Mouse (Mus musculus) forebrain, embryonic 10.5 days (tissue): Measurements from ENCODE around the gene Fbxo3. TPM values are rescaled to one million over a fixed set of nuclear protein-coding genes. Genes with fewer than 3 reads are reported as not detected.
"Not testable (repeated sequence)": the region's sequence is repeated elsewhere in the genome, so short reads cannot be mapped to it uniquely, and the experiment has no call there.

Source experiments
- DNase-seq: peaks from one replicate; pipeline ENCODE4 v3.0.0-alpha.2; 2017; ENCODE audit warnings: low spot score; ENCODE audit errors: extremely low spot score
- H3K27ac ChIP-seq: fragments of 300-500 bp; sonication (generic); 2 replicates; pipeline ENCODE4 v1.5.1; 2016; ENCODE audit warnings: mild to moderate bottlenecking
- H3K27me3 ChIP-seq: fragments of 300-500 bp; sonication (generic); 2 replicates; pipeline ENCODE4 v1.6.1; 2016; ENCODE audit warnings: mild to moderate bottlenecking; ENCODE audit not compliant: poor library complexity, severe bottlenecking
- H3K36me3 ChIP-seq: fragments of 300-500 bp; sonication (generic); replicated peaks from 2 replicates; pipeline ENCODE4 v1.6.1; 2016; ENCODE audit warnings: mild to moderate bottlenecking, moderate library complexity
- H3K4me1 ChIP-seq: fragments of 300-500 bp; sonication (generic); 2 replicates; pipeline ENCODE4 v1.6.1; 2016
- H3K4me3 ChIP-seq: fragments of 300-500 bp; sonication (generic); 2 replicates; pipeline ENCODE4 v1.5.1; 2016; ENCODE audit warnings: mild to moderate bottlenecking, moderate library complexity
- H3K9me3 ChIP-seq: fragments of 300-500 bp; sonication (generic); 2 replicates; pipeline ENCODE4 v1.6.1; 2016; ENCODE audit warnings: mild to moderate bottlenecking, moderate library complexity
- WGBS: fragments of 180-500 bp; shearing (Covaris S2); methylation state at CpG from one replicate; pipeline ENCODE4 v1.1.7; 2016; 5-methylcytosine and 5-hydroxymethylcytosine counted together
- polyA plus RNA-seq: library from polyadenylated mRNA; unstranded; fragments of >200 nt; fragmentation: Nextera tagmentation; extraction: Ambion mirVana; gene quantifications from 2 replicates; pipeline ENCODE4 v1.2.1, GENCODE M21; 2016

Fbxo3 gene
- polyA plus RNA-seq, 1 experiment from 2014 or later = 47.8 TPM

DNA sequence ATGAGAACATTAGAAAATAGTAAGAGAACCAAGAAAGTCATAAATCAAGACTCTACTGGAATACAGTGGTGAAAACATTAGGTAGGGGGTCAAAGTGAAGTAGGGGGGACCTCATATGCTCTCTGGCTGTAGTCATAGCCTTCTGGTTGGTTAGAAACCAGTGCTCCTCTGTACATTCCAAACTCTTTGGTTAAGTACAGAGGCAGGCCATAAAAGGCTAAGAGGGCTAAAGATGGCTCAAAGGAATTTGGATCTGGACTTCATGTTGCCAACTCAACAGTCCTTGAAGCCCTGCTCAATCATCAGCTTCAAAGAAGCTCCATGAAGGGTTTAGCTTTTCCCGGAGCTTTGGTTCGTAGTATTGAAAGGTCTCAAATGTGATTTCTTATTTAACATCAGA lies 81.5 kb downstream of the Fbxo3 start:
- not testable (repeated sequence) for H3K4me1 ChIP-seq, H3K9me3 ChIP-seq, H3K36me3 ChIP-seq, H3K27me3 ChIP-seq, H3K27ac ChIP-seq, DNase-seq, H3K4me3 ChIP-seq
- 97% methylated on average over 2 of the region's 2 CpGs for whole genome bisulfite sequencing

DNA sequence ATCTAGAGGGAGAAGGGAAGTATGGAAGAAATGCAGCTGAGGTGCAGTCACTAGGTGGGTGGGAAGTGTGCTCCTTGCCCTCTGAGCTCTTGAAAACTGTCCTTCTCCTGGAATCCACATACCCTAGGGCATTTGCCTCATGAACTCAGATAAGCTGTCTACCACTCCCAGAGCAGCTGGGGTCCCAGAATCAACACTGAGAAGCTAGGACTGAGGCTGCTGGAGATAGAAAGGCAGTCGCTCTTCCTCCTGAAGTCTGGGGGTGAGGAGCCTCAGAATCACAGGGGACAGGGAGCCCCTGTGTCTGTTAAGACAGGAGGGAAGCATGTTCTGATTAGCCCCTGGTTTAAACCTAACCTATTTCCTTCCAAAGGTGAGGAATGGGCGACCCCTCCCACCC lies 82.0 kb downstream of the Fbxo3 start:
- Histone ChIP-seq H3K9me3 (no peaks in the 10 kb centered on the region), H3K27ac (no peak overlapping the region)
- WGBS = 75% methylated on average over 2 of the region's 2 CpGs

DNA sequence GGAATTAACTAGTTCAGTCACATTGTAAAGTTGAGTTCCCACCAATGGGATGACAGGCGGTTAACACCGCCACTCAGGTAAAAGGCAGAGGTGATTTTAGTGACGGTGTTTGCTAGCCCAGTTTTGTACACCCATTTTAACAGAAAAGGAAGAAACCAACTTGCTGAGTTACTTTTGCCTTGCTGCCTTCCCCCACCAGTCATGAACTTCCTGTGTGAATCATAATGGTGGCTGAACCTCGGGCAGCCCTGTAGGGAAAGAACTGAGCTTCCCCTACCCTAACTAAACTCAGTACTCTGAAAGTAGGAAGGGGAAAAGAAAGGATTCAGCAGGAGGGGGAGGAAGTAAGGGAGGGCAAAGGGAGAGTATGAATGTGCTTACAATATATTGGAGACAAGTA lies 82.5 kb downstream of the Fbxo3 start:
- no peak for DNase-seq
- Histone ChIP-seq H3K9me3 (no peaks in the 10 kb centered on the region), H3K4me1 (0 out of 2 replicates have a peak, but pooled peaks cover 7% of the 10 kb centered on the region), H3K27ac (no peak overlapping the region), H3K4me3 (no peak overlapping the region), H3K27me3 (no peaks in the 10 kb centered on the region), H3K36me3 (peaks cover 6% of the 10 kb centered on the region; the same call in 1 of the 2 replicates)
- 94% methylated on average over 4 of the region's 4 CpGs for WGBS

More for the DNA sequence above, 82.0 kb downstream of the Fbxo3 start:
- Histone ChIP-seq H3K36me3 (peaks cover 6% of the 10 kb centered on the region; the same call in 1 of the 2 replicates), H3K4me3 (no peak overlapping the region), H3K4me1 (0 out of 2 replicates have a peak, but pooled peaks cover 7% of the 10 kb centered on the region), H3K27me3 (no peaks in the 10 kb centered on the region)
- no peak for DNase-seq

DNA sequence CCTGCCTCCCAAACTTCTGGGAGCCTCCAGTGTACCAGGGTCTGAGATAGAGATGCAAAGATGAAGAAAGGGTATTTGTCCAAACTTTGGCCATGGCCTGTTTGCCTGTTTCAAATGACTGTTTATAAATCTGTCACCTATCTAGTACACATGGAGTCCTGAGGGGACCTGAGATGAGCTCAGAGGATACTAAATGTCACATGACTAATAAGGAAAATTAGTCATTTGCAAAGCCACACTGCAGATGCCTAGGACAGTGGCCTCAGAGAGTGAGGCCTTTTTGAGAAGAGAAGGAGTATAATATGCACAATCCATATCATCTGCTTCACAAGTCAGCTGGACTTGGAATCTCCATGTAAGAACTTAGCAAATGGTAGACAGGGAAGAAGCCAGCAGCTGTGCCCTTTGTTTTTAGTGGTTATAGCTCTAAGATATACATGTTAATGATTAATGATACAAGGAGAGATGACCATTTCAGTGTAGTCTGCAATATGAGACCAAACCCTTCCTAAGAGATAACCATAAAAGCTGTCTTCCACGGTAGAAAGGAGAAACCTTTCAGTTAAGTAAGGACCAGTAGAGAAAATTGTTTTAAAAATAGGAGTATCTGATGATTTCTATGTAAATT lies 83.8 kb downstream of the Fbxo3 start:
- H3K27me3 ChIP-seq, H3K36me3 ChIP-seq, H3K4me3 ChIP-seq, H3K4me1 ChIP-seq, H3K27ac ChIP-seq, DNase-seq, H3K9me3 ChIP-seq: not testable (repeated sequence)
- no CpG with 5 or more reads among the region's 1 CpGs for WGBS

Other genes with a start within 250 kb of the Fbxo3 start
- 508 and 532 TPM in 2 replicates for gene Caprin1, start 230.1 kb upstream of the Fbxo3 start, polyA plus RNA-seq
- gene Lmo2, start 69.7 kb upstream of the Fbxo3 start, polyA plus RNA-seq = 24.3 and 26.4 TPM in 2 replicates
- 1.4 and 1.6 TPM in 2 replicates for gene 4931422A03Rik, start 640 bp downstream of the Fbxo3 start, polyA plus RNA-seq
- gene Gm10912, start 38.1 kb downstream of the Fbxo3 start, polyA plus RNA-seq = not detected in 2 replicates
- not detected in 2 replicates for gene Gm10799, start 40.8 kb downstream of the Fbxo3 start, polyA plus RNA-seq
- gene Cd59b, start 42.1 kb downstream of the Fbxo3 start, polyA plus RNA-seq = 3.4 TPM in 2 replicates
- gene Cd59a, start 68.1 kb downstream of the Fbxo3 start, polyA plus RNA-seq = 19.6 and 19.9 TPM in 2 replicates
- not detected in 2 replicates for gene A930018P22Rik, start 95.0 kb downstream of the Fbxo3 start, polyA plus RNA-seq